Mouse (Mus musculus) midbrain, embryonic 16.5 days (tissue): ENCODE measurements around the gene Hmgcs1. TPM values are rescaled to one million over a fixed set of nuclear protein-coding genes. Genes with fewer than 3 reads are reported as not detected.

Source experiments
- ATAC-seq: fragments of 200-750 bp; cut with Nextera tagmentation; 2 replicates; pipeline ENCODE4 v1.8.0; 2017; ENCODE audit warnings: moderate TSS enrichment
- H3K27ac ChIP-seq: fragments of 300-500 bp; sonication (generic); 2 replicates; pipeline ENCODE4 v1.5.1; 2014; ENCODE audit warnings: mild to moderate bottlenecking, low read length, mixed read lengths
- H3K27me3 ChIP-seq: fragments of 300-500 bp; sonication (generic); 2 replicates; pipeline ENCODE4 v1.6.1; 2014; ENCODE audit warnings: low read depth, low read length, mixed read lengths; ENCODE audit not compliant: control insufficient read depth, insufficient read depth
- H3K36me3 ChIP-seq: fragments of 300-500 bp; sonication (generic); 2 replicates; pipeline ENCODE4 v1.6.1; 2014; ENCODE audit warnings: mild to moderate bottlenecking, low read length, moderate library complexity, mixed read lengths; ENCODE audit not compliant: control insufficient read depth, insufficient read depth
- H3K4me1 ChIP-seq: fragments of 300-500 bp; sonication (generic); 2 replicates; pipeline ENCODE4 v1.6.1; 2014; ENCODE audit warnings: mild to moderate bottlenecking, low read length, mixed read lengths; ENCODE audit not compliant: control insufficient read depth, insufficient read depth
- H3K4me2 ChIP-seq: fragments of 300-500 bp; sonication (generic); 2 replicates; pipeline ENCODE4 v1.6.1; 2014; ENCODE audit warnings: mild to moderate bottlenecking, low read length, mixed read lengths
- H3K4me3 ChIP-seq: fragments of 300-500 bp; sonication (generic); 2 replicates; pipeline ENCODE4 v1.5.1; 2014; ENCODE audit warnings: low read depth, mild to moderate bottlenecking, low read length, moderate library complexity, mixed read lengths
- H3K9ac ChIP-seq: fragments of 300-500 bp; sonication (generic); 2 replicates; pipeline ENCODE4 v1.6.1; 2014; ENCODE audit warnings: low read depth, low read length, mixed read lengths
- H3K9me3 ChIP-seq: fragments of 300-500 bp; sonication (generic); replicated peaks from 2 replicates; pipeline ENCODE4 v1.6.1; 2014; ENCODE audit warnings: mild to moderate bottlenecking, low read length, mixed read lengths; ENCODE audit not compliant: control insufficient read depth, poor library complexity, severe bottlenecking
- WGBS: fragments of 180-500 bp; shearing (Covaris S2); extraction: QIAGEN DNeasy Blood & Tissue Kit; methylation state at CpG from one replicate; pipeline ENCODE4 v1.1.7; 2014; 5-methylcytosine and 5-hydroxymethylcytosine counted together
- polyA plus RNA-seq: library from polyadenylated mRNA; unstranded; fragments of >200 nt; fragmentation: Nextera tagmentation; extraction: Ambion mirVana; gene quantifications from 2 replicates; pipeline ENCODE4 v1.2.1, GENCODE M21; 2015

Hmgcs1 gene
- polyA plus RNA-seq, 1 experiment from 2014 or later: 644 TPM

- Histone ChIP-seq H3K27ac (no peak overlapping the region), H3K36me3 (peaks cover 23% of the 10 kb centered on the region), H3K4me1 (no peaks in the 10 kb centered on the region), H3K9me3 (no peaks in the 10 kb centered on the region), H3K4me3 (no peak overlapping the region), H3K4me2 (no peak overlapping the region), H3K27me3 (no peaks in the 10 kb centered on the region), H3K9ac (no peak overlapping the region)
- WGBS: 85% methylated on average over 10 of the region's 10 CpGs
- ATAC-seq: no peak
Observed at GRCm38 (mm10) chr13:119710268-119710610, 20.1 kb downstream of the Hmgcs1 start.

GRCm38 (mm10) chr13:119712463-119712862 is 22.3 kb downstream of the Hmgcs1 start:
- Histone ChIP-seq H3K9me3 (no peaks in the 10 kb centered on the region), H3K36me3 (peaks cover 10% of the 10 kb centered on the region), H3K4me2 (no peak overlapping the region), H3K4me1 (no peaks in the 10 kb centered on the region), H3K27ac (no peak overlapping the region), H3K27me3 (no peaks in the 10 kb centered on the region), H3K9ac (no peak overlapping the region), H3K4me3 (no peak overlapping the region)
- 91% methylated on average over 11 of the region's 11 CpGs for WGBS
- no peak for ATAC-seq

GRCm38 (mm10) chr13:119713107-119713787 is 23.1 kb downstream of the Hmgcs1 start:
- Histone ChIP-seq H3K27ac (no peak overlapping the region), H3K9me3 (no peaks in the 10 kb centered on the region), H3K4me1 (no peaks in the 10 kb centered on the region), H3K36me3 (peaks cover 10% of the 10 kb centered on the region), H3K9ac (no peak overlapping the region), H3K4me2 (no peak overlapping the region), H3K4me3 (no peak overlapping the region), H3K27me3 (no peaks in the 10 kb centered on the region)
- 74% methylated on average over 8 of the region's 8 CpGs for WGBS
- no peak for ATAC-seq

- no peaks in the 10 kb centered on the region for H3K4me1 ChIP-seq
- H3K36me3 ChIP-seq: peaks cover 10% of the 10 kb centered on the region
- WGBS: 71% methylated on average over 9 of the region's 9 CpGs
- H3K27ac ChIP-seq: no peak overlapping the region
- H3K9ac ChIP-seq: no peak overlapping the region
- ATAC-seq: no peak
- no peak overlapping the region for H3K4me2 ChIP-seq
- H3K27me3 ChIP-seq: no peaks in the 10 kb centered on the region
- H3K4me3 ChIP-seq: no peak overlapping the region
- H3K9me3 ChIP-seq: no peaks in the 10 kb centered on the region
Observed at GRCm38 (mm10) chr13:119713821-119714220, 23.6 kb downstream of the Hmgcs1 start.

- Histone ChIP-seq H3K9ac (no peak overlapping the region), H3K4me3 (no peak overlapping the region), H3K27me3 (no peaks in the 10 kb centered on the region), H3K4me1 (no peaks in the 10 kb centered on the region), H3K36me3 (no peaks in the 10 kb centered on the region; the same call in 1 of the 2 replicates), H3K27ac (no peak overlapping the region), H3K4me2 (no peak overlapping the region), H3K9me3 (no peaks in the 10 kb centered on the region)
- ATAC-seq: no peak
- 87% methylated on average over 2 of the region's 2 CpGs for WGBS
Observed at GRCm38 (mm10) chr13:119716105-119716504, 25.9 kb downstream of the Hmgcs1 start.

GRCm38 (mm10) chr13:119722447-119722846 is 32.3 kb downstream of the Hmgcs1 start:
- 95% methylated on average over 3 of the region's 3 CpGs for WGBS
- Histone ChIP-seq H3K4me2 (no peak overlapping the region), H3K27me3 (no peaks in the 10 kb centered on the region), H3K4me3 (no peak overlapping the region), H3K27ac (no peak overlapping the region), H3K36me3 (0 out of 2 replicates have a peak, but pooled peaks cover 3% of the 10 kb centered on the region), H3K9ac (no peak overlapping the region), H3K9me3 (no peaks in the 10 kb centered on the region), H3K4me1 (no peaks in the 10 kb centered on the region)
- ATAC-seq: no peak

DNA sequence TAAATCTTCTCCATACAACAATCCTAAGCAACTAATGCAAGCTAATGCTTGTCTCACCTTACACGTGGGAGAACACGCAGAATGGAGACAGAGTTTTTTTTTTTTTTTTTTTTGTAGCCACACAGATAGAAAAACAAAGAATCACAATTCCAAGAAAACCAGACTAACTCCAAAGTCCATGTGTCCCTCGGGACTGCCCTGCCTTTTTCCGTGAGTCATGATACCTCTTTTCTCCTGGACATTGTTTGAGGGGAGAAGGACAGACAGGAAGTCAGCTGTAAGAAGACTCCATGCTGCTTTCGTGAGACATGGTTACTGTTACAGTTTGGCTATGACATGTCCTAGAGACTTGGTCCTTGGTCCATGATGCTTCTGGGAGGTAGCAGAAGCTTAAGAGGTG is 33.2 kb downstream of the Hmgcs1 start:
- WGBS: 89% methylated on average over 5 of the region's 5 CpGs
- no peak overlapping the region for H3K9ac ChIP-seq

GRCm38 (mm10) chr13:119724541-119724940 is 34.4 kb downstream of the Hmgcs1 start:
- Histone ChIP-seq H3K9me3 (no peaks in the 10 kb centered on the region), H3K27me3 (no peaks in the 10 kb centered on the region), H3K4me2 (no peak overlapping the region), H3K36me3 (0 out of 2 replicates have a peak, but pooled peaks cover 3% of the 10 kb centered on the region), H3K4me1 (no peaks in the 10 kb centered on the region), H3K9ac (no peak overlapping the region), H3K4me3 (no peak overlapping the region), H3K27ac (no peak overlapping the region)
- ATAC-seq: no peak
- WGBS: 83% methylated on average over 7 of the region's 7 CpGs

More for the DNA sequence above, 33.2 kb downstream of the Hmgcs1 start:
- Histone ChIP-seq H3K4me3 (no peak overlapping the region), H3K36me3 (0 out of 2 replicates have a peak, but pooled peaks cover 3% of the 10 kb centered on the region), H3K9me3 (no peaks in the 10 kb centered on the region), H3K27me3 (no peaks in the 10 kb centered on the region), H3K4me2 (no peak overlapping the region), H3K4me1 (no peaks in the 10 kb centered on the region), H3K27ac (no peak overlapping the region)
- ATAC-seq: no peak

- H3K9ac ChIP-seq: no peak overlapping the region
- no peak for ATAC-seq
Observed at GRCm38 (mm10) chr13:119727608-119728387, 37.6 kb downstream of the Hmgcs1 start.

More at GRCm38 (mm10) chr13:119727608-119728387, 37.6 kb downstream of the Hmgcs1 start:
- Histone ChIP-seq H3K9me3 (no peaks in the 10 kb centered on the region), H3K4me1 (peaks cover 2% of the 10 kb centered on the region; the same call in 1 of the 2 replicates), H3K4me3 (no peak overlapping the region), H3K4me2 (no peak overlapping the region), H3K27ac (no peak overlapping the region), H3K36me3 (0 out of 2 replicates have a peak, but pooled peaks cover 3% of the 10 kb centered on the region), H3K27me3 (no peaks in the 10 kb centered on the region)
- 65% methylated on average over 26 of the region's 26 CpGs for WGBS
